Mouse (Mus musculus) E14TG2a.4 (cell line): ENCODE results near the gene Foxp1.

Source experiments
- H3K27me3 ChIP-seq: 2 replicates; pipeline ENCODE4 v1.6.1; 2014; ENCODE audit warnings: low read length, control low read depth; ENCODE audit not compliant: insufficient read depth
- H3K36me3 ChIP-seq: 2 replicates; pipeline ENCODE4 v1.6.1; 2014; ENCODE audit warnings: low read length, control low read depth; ENCODE audit not compliant: insufficient read depth
- H3K4me1 ChIP-seq: replicated peaks from 2 replicates; pipeline ENCODE4 v1.6.1; 2014; ENCODE audit warnings: low read depth, low read length, control low read depth
- H3K4me3 ChIP-seq: replicated peaks from 2 replicates; pipeline ENCODE4 v1.5.1; 2014; ENCODE audit warnings: mild to moderate bottlenecking, low read length
- H3K9me3 ChIP-seq: 2 replicates; pipeline ENCODE4 v1.6.1; 2014; ENCODE audit warnings: low read length, control low read depth
- CTCF ChIP-seq: conservative IDR thresholded peaks from 2 replicates; pipeline ENCODE4 v1.5.1; 2014; ENCODE audit warnings: low read length
- NANOG ChIP-seq: IDR thresholded peaks from 2 replicates; pipeline ENCODE4 v1.6.1; 2014; ENCODE audit warnings: borderline replicate concordance, low read length, mixed read lengths
- POU5F1 ChIP-seq: IDR thresholded peaks from 2 replicates; pipeline ENCODE4 v1.6.1; 2014; ENCODE audit warnings: low read length, borderline replicate concordance

Gene Foxp1

GRCm38 (mm10) chr6:99171901-99172588 is 350.5 kb downstream of the Foxp1 start:
- H3K4me1 ChIP-seq: no peaks in the 10 kb centered on the region; the same call in 1 of the 2 replicates
- no peaks in the 10 kb centered on the region for H3K36me3 ChIP-seq
- TF ChIP-seq POU5F1: no peak
- TF ChIP-seq CTCF: no peak
- TF ChIP-seq NANOG: no peak
- H3K27me3 ChIP-seq: no peaks in the 10 kb centered on the region
- no peaks in the 10 kb centered on the region for H3K9me3 ChIP-seq
- H3K4me3 ChIP-seq: no peak overlapping the region

DNA sequence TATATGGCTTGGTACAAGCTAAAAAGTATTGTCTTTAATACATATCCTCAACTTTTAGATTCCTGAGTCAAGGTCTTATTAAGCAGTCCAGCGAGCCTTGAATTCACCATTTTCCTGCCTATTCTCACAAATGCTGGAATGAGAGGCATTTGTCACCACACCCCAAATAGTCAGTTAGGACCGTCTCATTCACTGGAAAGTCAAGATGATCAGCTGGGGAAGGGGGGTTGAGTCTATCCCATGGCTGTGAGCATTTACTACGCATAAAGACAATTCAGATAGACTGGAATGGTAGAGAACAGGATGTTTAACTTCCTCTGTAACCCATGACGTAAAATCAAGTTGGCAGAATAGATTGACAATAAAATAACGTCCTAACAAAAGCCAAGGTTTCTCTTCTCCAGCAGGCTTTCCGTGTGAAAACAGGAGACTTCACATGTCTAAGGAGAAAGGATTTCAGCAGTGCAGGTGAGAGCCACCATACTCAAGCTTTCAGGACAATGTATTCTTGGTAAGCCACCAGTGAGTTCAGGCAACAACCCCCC is 351.2 kb downstream of the Foxp1 start:
- no peaks in the 10 kb centered on the region for H3K9me3 ChIP-seq
- H3K36me3 ChIP-seq: no peaks in the 10 kb centered on the region
- no peaks in the 10 kb centered on the region; the same call in 1 of the 2 replicates for H3K4me1 ChIP-seq
- H3K27me3 ChIP-seq: no peaks in the 10 kb centered on the region
- no peak for TF ChIP-seq POU5F1
- TF ChIP-seq CTCF: no peak
- no peak for TF ChIP-seq NANOG
- no peak overlapping the region for H3K4me3 ChIP-seq

GRCm38 (mm10) chr6:99168727-99169126 is 353.8 kb downstream of the Foxp1 start:
- no peaks in the 10 kb centered on the region for H3K9me3 ChIP-seq
- no peaks in the 10 kb centered on the region for H3K36me3 ChIP-seq
- H3K4me3 ChIP-seq: no peak overlapping the region
- TF ChIP-seq NANOG: no peak
- no peak for TF ChIP-seq CTCF
- TF ChIP-seq POU5F1: no peak
- H3K27me3 ChIP-seq: no peaks in the 10 kb centered on the region
- no peaks in the 10 kb centered on the region; the same call in 1 of the 2 replicates for H3K4me1 ChIP-seq

DNA sequence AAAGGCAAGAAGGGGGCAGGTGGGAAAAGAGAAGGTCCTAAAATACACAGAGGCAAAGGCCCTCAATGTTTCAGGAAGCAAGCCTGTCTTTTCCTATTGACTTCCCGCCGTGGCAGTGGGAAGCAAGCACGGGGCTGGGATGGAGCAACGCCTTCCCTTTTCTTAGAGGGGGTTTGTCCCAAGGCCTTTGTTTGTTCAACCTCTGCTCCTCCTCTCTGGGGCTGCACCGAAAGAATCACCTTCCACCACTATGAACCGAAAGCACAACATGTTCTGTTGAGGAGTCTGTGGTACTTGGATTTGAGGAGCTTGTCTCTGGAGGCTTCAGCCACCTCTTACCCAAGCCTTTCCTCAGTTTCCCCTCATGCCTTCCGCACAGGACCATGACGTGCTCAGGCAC is 355.5 kb downstream of the Foxp1 start:
- H3K4me1 ChIP-seq: no peaks in the 10 kb centered on the region; the same call in 1 of the 2 replicates
- no peaks in the 10 kb centered on the region for H3K27me3 ChIP-seq
- TF ChIP-seq POU5F1 (no peak), CTCF (no peak), NANOG (no peak)
- no peaks in the 10 kb centered on the region for H3K9me3 ChIP-seq
- no peak overlapping the region for H3K4me3 ChIP-seq
- H3K36me3 ChIP-seq: no peaks in the 10 kb centered on the region

DNA sequence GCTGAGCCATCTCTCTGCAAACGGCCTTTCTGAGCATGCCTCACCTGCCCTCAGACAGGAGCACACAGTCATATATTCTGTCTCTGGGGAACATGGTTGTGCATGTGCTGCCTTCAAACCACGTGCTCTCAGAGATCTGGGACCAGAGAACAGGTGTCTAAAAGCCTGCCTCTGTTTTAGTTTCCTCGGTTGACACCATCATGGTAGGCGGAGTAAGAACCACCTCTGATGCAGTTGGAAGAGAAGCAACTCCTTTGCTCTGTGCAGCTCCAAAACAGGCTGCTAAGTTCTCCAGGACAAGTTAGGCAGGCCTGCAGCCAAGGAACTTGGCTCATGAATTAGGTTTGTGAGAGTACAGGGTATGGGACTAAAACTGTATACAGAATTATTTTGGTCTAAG is 356.4 kb downstream of the Foxp1 start:
- no peaks in the 10 kb centered on the region for H3K27me3 ChIP-seq
- H3K9me3 ChIP-seq: no peaks in the 10 kb centered on the region
- TF ChIP-seq POU5F1: no peak
- TF ChIP-seq CTCF: no peak
- TF ChIP-seq NANOG: no peak
- no peaks in the 10 kb centered on the region; the same call in 1 of the 2 replicates for H3K4me1 ChIP-seq
- H3K4me3 ChIP-seq: no peak overlapping the region
- no peaks in the 10 kb centered on the region for H3K36me3 ChIP-seq

DNA sequence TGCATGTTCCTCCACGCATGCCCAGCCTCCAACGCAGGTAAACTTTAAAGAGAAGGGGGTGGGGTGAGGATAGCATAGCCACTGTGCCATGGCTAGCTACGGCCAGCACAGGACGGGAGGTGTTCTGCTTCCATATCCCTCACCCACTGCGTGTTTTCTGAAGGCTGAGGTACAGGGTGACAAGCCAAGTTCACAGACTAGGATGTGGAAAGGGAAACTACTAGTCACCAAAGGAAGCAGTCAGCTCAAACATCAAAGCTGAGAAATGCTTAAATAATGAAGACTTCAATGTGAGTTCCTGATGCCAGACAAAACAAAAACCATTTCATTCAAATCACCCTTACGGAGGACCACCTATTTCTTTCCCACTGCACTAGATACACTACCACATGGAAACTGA is 357.8 kb downstream of the Foxp1 start:
- Histone ChIP-seq H3K4me1 (no peaks in the 10 kb centered on the region; the same call in 1 of the 2 replicates), H3K27me3 (no peaks in the 10 kb centered on the region), H3K9me3 (no peaks in the 10 kb centered on the region), H3K4me3 (no peak overlapping the region), H3K36me3 (no peaks in the 10 kb centered on the region)
- TF ChIP-seq CTCF: no peak
- TF ChIP-seq POU5F1: no peak
- no peak for TF ChIP-seq NANOG

DNA sequence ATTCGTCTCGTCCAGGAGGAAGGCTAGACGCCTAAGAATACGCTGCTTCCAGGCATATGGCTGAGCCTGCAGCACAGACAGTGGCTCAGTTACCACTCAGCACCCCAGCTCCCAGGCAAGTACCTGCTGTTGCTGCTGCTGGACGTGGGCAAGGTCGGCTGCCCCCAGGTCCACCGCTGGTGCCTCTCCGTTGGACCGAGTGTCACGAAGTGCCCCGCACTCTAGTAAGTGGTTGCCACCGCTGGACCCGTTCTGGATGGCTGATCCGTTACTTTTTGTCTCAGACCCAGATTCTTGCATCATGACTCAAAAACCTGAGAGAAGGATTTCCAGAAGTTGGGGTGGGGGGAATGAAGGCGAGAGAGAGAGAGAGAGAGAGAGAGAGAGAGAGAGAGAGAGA is 359.8 kb downstream of the Foxp1 start:
- Histone ChIP-seq H3K4me3 (no peak overlapping the region), H3K4me1 (no peaks in the 10 kb centered on the region), H3K27me3 (peaks cover 6% of the 10 kb centered on the region; the same call in 1 of the 2 replicates), H3K9me3 (no peaks in the 10 kb centered on the region), H3K36me3 (no peaks in the 10 kb centered on the region)
- TF ChIP-seq CTCF: no peak
- no peak for TF ChIP-seq NANOG
- TF ChIP-seq POU5F1: no peak

GRCm38 (mm10) chr6:99160348-99160693 is 362.2 kb downstream of the Foxp1 start:
- Histone ChIP-seq H3K27me3 (peaks cover 7% of the 10 kb centered on the region; the same call in 1 of the 2 replicates), H3K4me1 (no peaks in the 10 kb centered on the region), H3K9me3 (no peaks in the 10 kb centered on the region), H3K4me3 (no peak overlapping the region), H3K36me3 (no peaks in the 10 kb centered on the region)
- no peak for TF ChIP-seq CTCF
- no peak for TF ChIP-seq NANOG
- no peak for TF ChIP-seq POU5F1

GRCm38 (mm10) chr6:99159452-99160347 is 362.8 kb downstream of the Foxp1 start:
- TF ChIP-seq NANOG (no peak), CTCF (no peak), POU5F1 (no peak)
- Histone ChIP-seq H3K27me3 (peaks cover 7% of the 10 kb centered on the region; the same call in 1 of the 2 replicates), H3K9me3 (no peaks in the 10 kb centered on the region), H3K4me3 (no peak overlapping the region), H3K4me1 (no peaks in the 10 kb centered on the region), H3K36me3 (no peaks in the 10 kb centered on the region)
